13 mouse cellular contexts compared by ENCODE assay signal in genomic region chr12:32018376-32018750, GRCm38 (mm10). TPM values are rescaled to one million over a fixed set of nuclear protein-coding genes. Genes with fewer than 3 reads are reported as not detected.
DNase-seq lines count a peak whose midpoint lies in the region; ATAC-seq and TF ChIP-seq lines count a peak whose summit lies in the region.
"Had no signal": no experiment of that assay in that cellular context is flagged by ENCODE, and none has a peak within 500 bp of the region (broad histone marks: within the 10 kb centered on the region; RNA-seq: fewer than 3 reads in every experiment).

No protein-coding gene starts in this region.

- DNase-seq in embryo, embryonic 10 days (ENCODE audit: low spot score) = peak; percentile 20
- DNase-seq in embryo, embryonic 11 days = no peak
- DNase-seq in midbrain, embryonic 11.5 days (ENCODE audit: low spot score, missing footprints) = peak; percentile 83
- DNase-seq in midbrain, embryonic 10.5 days (ENCODE audit: low spot score) = no peak
- DNase-seq in liver, embryonic 14.5 days (ENCODE audit: low read depth in 3 of 3, low spot score in 3 of 3) = no peak
- no peak for DNase-seq in stomach, postnatal 0 days (ENCODE audit: low spot score)
- DNase-seq in adrenal gland, postnatal 4 days (ENCODE audit: low spot score in 2 of 2) = no peak
- DNase-seq in right cerebral cortex, postnatal 36 days (ENCODE audit: low spot score in 2 of 2) = no peak
- DNase-seq: cerebellum, postnatal 10 days; kidney, adult 2 months; right cerebral cortex, postnatal 25 days had no signal

- no peaks in the 10 kb centered on the region for H3K36me3 ChIP-seq in midbrain, embryonic 11.5 days (ENCODE audit: control insufficient read depth, insufficient read depth, low read length)
- no peaks in the 10 kb centered on the region for H3K36me3 ChIP-seq in midbrain, embryonic 10.5 days
- peaks cover 16% of the 10 kb centered on the region for H3K36me3 ChIP-seq in liver, embryonic 14.5 days (replicated peaks; ENCODE audit: control insufficient read depth, insufficient read depth, low read depth)
- no peaks in the 10 kb centered on the region for H3K36me3 ChIP-seq in stomach, postnatal 0 days (ENCODE audit: control insufficient read depth, insufficient read depth, low read length)
- H3K36me3 ChIP-seq: heart, embryonic 10.5 days had no signal

- WGBS in midbrain, embryonic 11.5 days = 58% methylated on average over 3 of the region's 3 CpGs
- 78% methylated on average over 3 of the region's 3 CpGs for WGBS in midbrain, embryonic 10.5 days
- WGBS in liver, embryonic 14.5 days (ENCODE audit: insufficient replicate concordance) = 23% methylated on average over 3 of the region's 3 CpGs
- WGBS in stomach, postnatal 0 days = 26% methylated on average over 3 of the region's 3 CpGs

- no peak overlapping the region for H3K27ac ChIP-seq in midbrain, embryonic 11.5 days (ENCODE audit: low read depth, low read length)
- no peak overlapping the region for H3K27ac ChIP-seq in midbrain, embryonic 10.5 days (replicated peaks)
- H3K27ac ChIP-seq in liver, embryonic 14.5 days = peak overlapping the region; percentile 78
- H3K27ac ChIP-seq in stomach, postnatal 0 days (replicated peaks) = no peak overlapping the region
- H3K27ac ChIP-seq: heart, embryonic 10.5 days; hindbrain, embryonic 10.5 days had no signal

- H3K27me3 ChIP-seq in midbrain, embryonic 11.5 days (ENCODE audit: control insufficient read depth, insufficient read depth, low read length) = no peaks in the 10 kb centered on the region
- H3K27me3 ChIP-seq in midbrain, embryonic 10.5 days (ENCODE audit: low read depth, poor library complexity, severe bottlenecking) = no peaks in the 10 kb centered on the region
- H3K27me3 ChIP-seq in liver, embryonic 14.5 days (ENCODE audit: control insufficient read depth, insufficient read depth, low read length) = no peaks in the 10 kb centered on the region
- H3K27me3 ChIP-seq in stomach, postnatal 0 days (ENCODE audit: control insufficient read depth, insufficient read depth, low read length) = no peaks in the 10 kb centered on the region

- 0 out of 2 replicates have a peak, but pooled peaks cover 2% of the 10 kb centered on the region for H3K4me1 ChIP-seq in midbrain, embryonic 11.5 days (ENCODE audit: control insufficient read depth, insufficient read depth, low read length)
- peaks cover 26% of the 10 kb centered on the region for H3K4me1 ChIP-seq in midbrain, embryonic 10.5 days
- H3K4me1 ChIP-seq in liver, embryonic 14.5 days (replicated peaks; ENCODE audit: control insufficient read depth in 2 of 2, insufficient read depth in 2 of 2, low read length in 1 of 2) = peaks cover 15 to 35% of the 10 kb centered on the region in 2 experiments
- H3K4me1 ChIP-seq in stomach, postnatal 0 days (replicated peaks; ENCODE audit: control insufficient read depth, insufficient read depth) = 0 out of 2 replicates have a peak, but pooled peaks cover 2% of the 10 kb centered on the region

- peak; percentile 57; the same call in 1 of the 2 replicates for ATAC-seq in midbrain, embryonic 11.5 days (ENCODE audit: low FRiP score)
- peak; percentile 11; the same call in 1 of the 2 replicates for ATAC-seq in liver, embryonic 14.5 days (ENCODE audit: insufficient read depth)
- peak; percentile 82 for ATAC-seq in stomach, postnatal 0 days (ENCODE audit: low FRiP score, low TSS enrichment)

- H3K9me3 ChIP-seq in midbrain, embryonic 11.5 days (ENCODE audit: control insufficient read depth, low read length) = no peaks in the 10 kb centered on the region
- no peaks in the 10 kb centered on the region for H3K9me3 ChIP-seq in midbrain, embryonic 10.5 days (replicated peaks)
- no peaks in the 10 kb centered on the region for H3K9me3 ChIP-seq in liver, embryonic 14.5 days (ENCODE audit: control insufficient read depth, low read length)
- no peaks in the 10 kb centered on the region for H3K9me3 ChIP-seq in stomach, postnatal 0 days (ENCODE audit: control insufficient read depth, low read length)
- H3K9me3 ChIP-seq: heart, embryonic 10.5 days; hindbrain, embryonic 10.5 days had no signal

- no peak overlapping the region for H3K4me2 ChIP-seq in midbrain, embryonic 11.5 days
- peak overlapping the region; percentile 46 for H3K4me2 ChIP-seq in liver, embryonic 14.5 days (ENCODE audit: low read depth)
- no peak overlapping the region for H3K4me2 ChIP-seq in stomach, postnatal 0 days (replicated peaks; ENCODE audit: low read depth)

- no peak overlapping the region for H3K4me3 ChIP-seq in midbrain, embryonic 11.5 days (ENCODE audit: low read depth, low read length)
- no peak overlapping the region for H3K4me3 ChIP-seq in midbrain, embryonic 10.5 days
- no peak overlapping the region for H3K4me3 ChIP-seq in liver, embryonic 14.5 days (ENCODE audit: insufficient read depth in 1 of 2, low read depth in 2 of 2, low read length in 2 of 2)
- H3K4me3 ChIP-seq in stomach, postnatal 0 days (ENCODE audit: low read depth, low read length) = no peak overlapping the region
- H3K4me3 ChIP-seq: heart, embryonic 10.5 days; hindbrain, embryonic 10.5 days had no signal

- TF ChIP-seq EP300 in liver, embryonic 14.5 days (IDR thresholded peaks at IDR 0.05; ENCODE audit: low read depth) = no peak
- TF ChIP-seq EP300 in stomach, postnatal 0 days (optimal IDR thresholded peaks at IDR 0.05) = no peak

- H3K9ac ChIP-seq in midbrain, embryonic 11.5 days (ENCODE audit: low read length) = no peak overlapping the region
- H3K9ac ChIP-seq in liver, embryonic 14.5 days (replicated peaks) = peak overlapping the region; percentile 25
- H3K9ac ChIP-seq in stomach, postnatal 0 days (ENCODE audit: low read length) = no peak overlapping the region

- no peak for TF ChIP-seq CTCF in liver, embryonic 14.5 days (IDR thresholded peaks at IDR 0.05; ENCODE audit: low read depth)
- no peak for TF ChIP-seq CTCF in stomach, postnatal 0 days (IDR thresholded peaks at IDR 0.05; ENCODE audit: low read depth)

RNA-seq across cellular contexts. Expression of gene Prkar2b, which starts 42.7 kb away (rescaled TPM):
- polyA plus RNA-seq in midbrain, embryonic 11.5 days (2014; fragmentation: Nextera tagmentation; extraction: Ambion mirVana) = 73.7 and 83.0 TPM in 2 replicates
- 36.6 and 40.0 TPM in 2 replicates for polyA plus RNA-seq in midbrain, embryonic 10.5 days (2016; fragmentation: Nextera tagmentation; extraction: Ambion mirVana)
- polyA plus RNA-seq in liver, embryonic 14.5 days (2012; rRNA removed) = 26.3 and 41.3 TPM in 2 replicates
- polyA plus RNA-seq in liver, embryonic 14.5 days (2014; fragmentation: Nextera tagmentation; extraction: Ambion mirVana) = 89.6 and 101 TPM in 2 replicates
- polyA plus RNA-seq in stomach, postnatal 0 days (2015; fragmentation: Nextera tagmentation; extraction: Ambion mirVana) = 16.3 and 17.9 TPM in 2 replicates
- total RNA-seq in adrenal gland, postnatal 4 days (2021) = 100 to 1,000 TPM; 187 to 200 TPM

Comparison
In these comparisons a context has a peak if more than half of its experiments do, and no peak if none do; other contexts are left out.
1. DNase-seq: peak in embryo, embryonic 10 days (single experiment) and midbrain, embryonic 11.5 days (single experiment); none in embryo, embryonic 11 days (single experiment), midbrain, embryonic 10.5 days (single experiment), liver, embryonic 14.5 days (0 of 3), stomach, postnatal 0 days (single experiment), adrenal gland, postnatal 4 days (0 of 2) and right cerebral cortex, postnatal 36 days (0 of 2).
2. ATAC-seq: peak in every context shown above with its lines; median percentile 82 in stomach, postnatal 0 days; 57 in midbrain, embryonic 11.5 days; 11 in liver, embryonic 14.5 days.